Mouse (Mus musculus) central nervous system, embryonic 11.5 days (tissue): ENCODE results near the gene Zdhhc7. TPM values are rescaled to one million over a fixed set of nuclear protein-coding genes. Genes with fewer than 3 reads are reported as not detected.

Experiments
- polyA plus RNA-seq: library from polyadenylated mRNA; depleted of rRNA; stranded (reverse); fragments of >200 nt; gene quantifications from 2 replicates; pipeline ENCODE4 v1.2.3, GENCODE M21; 2012; rRNA removed

The Zdhhc7 gene
- polyA plus RNA-seq = 32.8 and 35.5 TPM in 2 replicates

DNA sequence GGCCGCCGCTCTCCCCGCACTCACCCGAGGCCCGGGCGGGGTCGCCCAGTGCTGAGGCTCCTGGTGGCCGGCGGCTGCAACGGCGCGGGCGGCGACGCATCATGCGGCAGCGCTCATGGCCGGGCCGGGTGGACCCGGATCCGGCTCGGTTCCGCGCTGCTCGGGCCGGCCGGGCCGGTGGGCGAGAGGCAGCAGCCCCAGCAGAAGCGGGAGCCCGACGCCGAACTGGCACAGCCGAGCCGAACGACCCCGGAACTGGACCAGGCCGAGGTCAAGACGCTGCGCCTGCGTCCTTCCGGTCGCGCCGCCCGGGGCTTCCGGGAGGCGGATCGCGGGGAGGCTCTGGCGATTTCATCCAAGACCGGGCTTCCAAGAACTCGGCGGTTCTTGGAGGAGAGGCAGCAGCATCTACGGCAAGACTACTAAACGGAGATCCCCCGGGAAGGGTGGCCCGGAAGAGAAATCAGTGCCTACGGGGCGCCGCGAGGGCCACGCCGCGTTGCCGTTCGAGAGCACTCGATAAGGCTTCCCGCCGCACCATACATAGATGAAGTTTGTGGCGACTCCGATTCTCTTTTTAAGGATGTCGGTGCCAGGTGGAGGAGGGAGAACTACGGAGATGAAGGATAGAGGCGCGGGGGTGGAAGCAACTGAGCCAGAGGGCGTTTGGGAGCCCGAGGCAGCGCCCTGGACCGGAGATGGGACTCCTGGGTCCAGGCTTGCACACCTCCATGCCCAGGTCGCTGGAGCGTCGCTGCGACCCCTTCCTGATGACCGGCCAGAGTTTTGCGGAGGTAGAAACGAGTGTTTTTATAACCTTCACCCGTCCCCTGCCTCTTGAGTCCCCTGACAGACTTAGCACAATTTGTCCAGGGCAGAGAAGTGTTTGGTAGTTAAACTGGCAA lies at the start of gene Zdhhc7:
Gene Zdhhc7 (minus strand): TSS at position 415 of the 905 bp plus-strand sequence.

DNA sequence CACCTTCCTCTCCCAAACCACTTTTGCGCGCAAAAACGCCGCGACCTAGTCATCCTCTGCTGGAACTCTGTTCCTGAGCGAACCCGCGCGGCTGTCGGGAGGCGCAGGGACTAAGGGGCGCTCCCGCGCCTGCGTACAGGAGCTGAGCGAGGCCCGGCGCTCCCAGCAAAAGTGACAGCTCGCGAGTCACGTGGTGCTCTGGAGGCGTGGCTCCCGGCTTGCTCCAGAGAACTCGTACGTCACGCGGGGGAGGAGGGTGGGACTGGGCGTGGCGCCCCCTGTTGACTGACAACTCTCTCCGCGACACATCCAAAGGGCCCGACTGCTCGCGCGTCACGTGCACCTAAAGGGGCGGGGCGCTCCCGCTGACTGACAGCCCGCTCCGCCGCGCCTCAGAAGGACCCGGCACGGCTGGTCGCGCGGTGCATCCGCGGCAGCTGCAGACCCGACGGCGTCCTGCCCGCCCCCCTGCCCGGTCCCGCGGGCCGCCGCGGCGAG lies 12.5 kb upstream of the Zdhhc7 start, which contains the start of gene 6430548M08Rik:
Gene 6430548M08Rik (plus strand): TSS at position 395 of the 498 bp plus-strand sequence.

Other genes starting within 250 kb of the Zdhhc7 start
- 9.6 and 10.1 TPM in 2 replicates for gene Klhl36, start 239.2 kb downstream of the Zdhhc7 start, polyA plus RNA-seq
- 97.5 and 142 TPM in 2 replicates for gene Usp10, start 191.1 kb downstream of the Zdhhc7 start, polyA plus RNA-seq
- gene Gm20388, start 190.6 kb downstream of the Zdhhc7 start, polyA plus RNA-seq = 27.2 and 33.9 TPM in 2 replicates
- 3.9 and 7.7 TPM in 2 replicates for gene Crispld2, start 109.0 kb downstream of the Zdhhc7 start, polyA plus RNA-seq
- gene 6430548M08Rik, start 12.7 kb upstream of the Zdhhc7 start, polyA plus RNA-seq = 7.5 and 9.8 TPM in 2 replicates
- gene Fam92b, start 76.0 kb upstream of the Zdhhc7 start, polyA plus RNA-seq = 1.6 and 2.5 TPM in 2 replicates
- 49.7 and 78.8 TPM in 2 replicates for gene Gse1, start 127.0 kb upstream of the Zdhhc7 start, polyA plus RNA-seq